Mouse (Mus musculus): Measurements from ENCODE around the gene Cryzl1. TPM values are rescaled to one million over a fixed set of nuclear protein-coding genes. Genes with fewer than 3 reads are reported as not detected.
A peak's percentile ranks its signal among the peaks of the same experiment; 100 is the strongest.

Cryzl1 gene
- polyA plus RNA-seq (2014; fragmentation: Nextera tagmentation; extraction: Ambion mirVana), result 67.9 and 73.2 TPM in 2 replicates

GRCm38 (mm10) chr16:91728123-91729065 is at the start of gene Cryzl1:
Gene Cryzl1 (minus strand): TSS chr16:91728975.
- Histone ChIP-seq H3K4me1 (ENCODE audit: control insufficient read depth, insufficient read depth, low read length) (peaks cover 3% of the 10 kb centered on the region), H3K27me3 (ENCODE audit: control insufficient read depth, insufficient read depth, low read length) (no peaks in the 10 kb centered on the region), H3K36me3 (ENCODE audit: control insufficient read depth, insufficient read depth, low read length) (no peaks in the 10 kb centered on the region), H3K9me3 (ENCODE audit: control insufficient read depth, low read length) (no peaks in the 10 kb centered on the region), H3K4me3 (ENCODE audit: low read depth, low read length) (peak within 1 kb of the TSS; percentile 95), H3K4me2 (ENCODE audit: low read depth) (peak within 1 kb of the TSS; percentile 69), H3K9ac (ENCODE audit: low read length) (peak within 1 kb of the TSS; percentile 95), H3K27ac (ENCODE audit: low read depth, low read length) (peak within 1 kb of the TSS; percentile 95)
- peak; percentile 92 for ATAC-seq (ENCODE audit: insufficient read depth, low FRiP score, low TSS enrichment)
- WGBS, result under 1% methylated on average over 46 of the region's 46 CpGs
- peak; percentile 96 for DNase-seq (ENCODE audit: low spot score)

GRCm38 (mm10) chr16:91772586-91772985 is 43.8 kb upstream of the Cryzl1 start:
- Histone ChIP-seq H3K27ac (ENCODE audit: low read depth, low read length) (no peak overlapping the region; the same call in 1 of the 2 replicates), H3K9me3 (ENCODE audit: control insufficient read depth, low read length) (no peaks in the 10 kb centered on the region), H3K9ac (ENCODE audit: low read length) (no peak overlapping the region), H3K36me3 (ENCODE audit: control insufficient read depth, insufficient read depth, low read length) (no peaks in the 10 kb centered on the region), H3K4me3 (ENCODE audit: low read depth, low read length) (no peak overlapping the region), H3K4me2 (ENCODE audit: low read depth) (no peak overlapping the region), H3K27me3 (ENCODE audit: control insufficient read depth, insufficient read depth, low read length) (no peaks in the 10 kb centered on the region), H3K4me1 (ENCODE audit: control insufficient read depth, insufficient read depth, low read length) (peaks cover 22% of the 10 kb centered on the region)
- ATAC-seq (ENCODE audit: insufficient read depth, low FRiP score, low TSS enrichment) (no peak), DNase-seq (ENCODE audit: low spot score) (no peak)
- 76% methylated on average over 7 of the region's 7 CpGs for WGBS

- no peak overlapping the region; the same call in 1 of the 2 replicates for H3K9ac ChIP-seq (ENCODE audit: low read length)
- H3K4me3 ChIP-seq (ENCODE audit: low read depth, low read length), result no peak overlapping the region
- DNase-seq (ENCODE audit: low spot score), result no peak
- no peaks in the 10 kb centered on the region for H3K27me3 ChIP-seq (ENCODE audit: control insufficient read depth, insufficient read depth, low read length)
- H3K27ac ChIP-seq (ENCODE audit: low read depth, low read length), result peak overlapping the region; percentile 78
- no peaks in the 10 kb centered on the region for H3K9me3 ChIP-seq (ENCODE audit: control insufficient read depth, low read length)
- peaks cover 31% of the 10 kb centered on the region for H3K4me1 ChIP-seq (ENCODE audit: control insufficient read depth, insufficient read depth, low read length)
- H3K4me2 ChIP-seq (ENCODE audit: low read depth), result peak overlapping the region; percentile 24; the same call in 1 of the 2 replicates
- 60% methylated on average over 6 of the region's 6 CpGs for WGBS
- H3K36me3 ChIP-seq (ENCODE audit: control insufficient read depth, insufficient read depth, low read length), result no peaks in the 10 kb centered on the region
- ATAC-seq (ENCODE audit: insufficient read depth, low FRiP score, low TSS enrichment), result peak; percentile 42
These were observed 42.6 kb upstream of the Cryzl1 start for GRCm38 (mm10) chr16:91771334-91771733.

- H3K9me3 ChIP-seq (ENCODE audit: control insufficient read depth, low read length), result no peaks in the 10 kb centered on the region
- no peak overlapping the region for H3K4me2 ChIP-seq (ENCODE audit: low read depth)
- H3K9ac ChIP-seq (ENCODE audit: low read length), result no peak overlapping the region
- peaks cover 31% of the 10 kb centered on the region for H3K4me1 ChIP-seq (ENCODE audit: control insufficient read depth, insufficient read depth, low read length)
- DNase-seq (ENCODE audit: low spot score) (peak; percentile 82), ATAC-seq (ENCODE audit: insufficient read depth, low FRiP score, low TSS enrichment) (peak; percentile 96)
- WGBS, result 31% methylated on average over 5 of the region's 5 CpGs
- no peak overlapping the region for H3K4me3 ChIP-seq (ENCODE audit: low read depth, low read length)
- H3K36me3 ChIP-seq (ENCODE audit: control insufficient read depth, insufficient read depth, low read length), result no peaks in the 10 kb centered on the region
- H3K27ac ChIP-seq (ENCODE audit: low read depth, low read length), result peak overlapping the region; percentile 78
- H3K27me3 ChIP-seq (ENCODE audit: control insufficient read depth, insufficient read depth, low read length), result no peaks in the 10 kb centered on the region
These were observed 41.9 kb upstream of the Cryzl1 start for GRCm38 (mm10) chr16:91770662-91771061.

- 75% methylated on average over 5 of the region's 5 CpGs for WGBS
- no peaks in the 10 kb centered on the region for H3K27me3 ChIP-seq (ENCODE audit: control insufficient read depth, insufficient read depth, low read length)
- peaks cover 31% of the 10 kb centered on the region for H3K4me1 ChIP-seq (ENCODE audit: control insufficient read depth, insufficient read depth, low read length)
- H3K27ac ChIP-seq (ENCODE audit: low read depth, low read length), result peak overlapping the region; percentile 78
- no peak overlapping the region for H3K4me2 ChIP-seq (ENCODE audit: low read depth)
- DNase-seq (ENCODE audit: low spot score) (no peak), ATAC-seq (ENCODE audit: insufficient read depth, low FRiP score, low TSS enrichment) (no peak)
- H3K36me3 ChIP-seq (ENCODE audit: control insufficient read depth, insufficient read depth, low read length), result no peaks in the 10 kb centered on the region
- H3K4me3 ChIP-seq (ENCODE audit: low read depth, low read length), result no peak overlapping the region
- no peaks in the 10 kb centered on the region for H3K9me3 ChIP-seq (ENCODE audit: control insufficient read depth, low read length)
- 0 out of 2 replicates have a peak overlapping the region, but pooled peaks have one; percentile 5 for H3K9ac ChIP-seq (ENCODE audit: low read length)
These were observed 41.1 kb upstream of the Cryzl1 start for GRCm38 (mm10) chr16:91769911-91770310.

- ATAC-seq (ENCODE audit: insufficient read depth, low FRiP score, low TSS enrichment), result no peak
- peaks cover 38% of the 10 kb centered on the region for H3K4me1 ChIP-seq (ENCODE audit: control insufficient read depth, insufficient read depth, low read length)
- H3K36me3 ChIP-seq (ENCODE audit: control insufficient read depth, insufficient read depth, low read length), result no peaks in the 10 kb centered on the region
- H3K9me3 ChIP-seq (ENCODE audit: control insufficient read depth, low read length), result no peaks in the 10 kb centered on the region
- no peak overlapping the region for H3K4me3 ChIP-seq (ENCODE audit: low read depth, low read length)
- no peak for DNase-seq (ENCODE audit: low spot score)
- H3K4me2 ChIP-seq (ENCODE audit: low read depth), result no peak overlapping the region
- no peak overlapping the region for H3K27ac ChIP-seq (ENCODE audit: low read depth, low read length)
- WGBS, result 93% methylated on average over 6 of the region's 6 CpGs
- H3K27me3 ChIP-seq (ENCODE audit: control insufficient read depth, insufficient read depth, low read length), result no peaks in the 10 kb centered on the region
- no peak overlapping the region for H3K9ac ChIP-seq (ENCODE audit: low read length)
These were observed 39.8 kb upstream of the Cryzl1 start for GRCm38 (mm10) chr16:91768586-91768985.

GRCm38 (mm10) chr16:91767165-91767701 is 38.5 kb upstream of the Cryzl1 start:
- Histone ChIP-seq H3K27ac (ENCODE audit: low read depth, low read length) (no peak overlapping the region), H3K4me1 (ENCODE audit: control insufficient read depth, insufficient read depth, low read length) (peaks cover 40% of the 10 kb centered on the region), H3K4me2 (ENCODE audit: low read depth) (no peak overlapping the region), H3K9ac (ENCODE audit: low read length) (no peak overlapping the region), H3K36me3 (ENCODE audit: control insufficient read depth, insufficient read depth, low read length) (no peaks in the 10 kb centered on the region), H3K9me3 (ENCODE audit: control insufficient read depth, low read length) (no peaks in the 10 kb centered on the region), H3K4me3 (ENCODE audit: low read depth, low read length) (no peak overlapping the region), H3K27me3 (ENCODE audit: control insufficient read depth, insufficient read depth, low read length) (no peaks in the 10 kb centered on the region)
- WGBS, result 82% methylated on average over 11 of the region's 11 CpGs
- DNase-seq (ENCODE audit: low spot score) (no peak), ATAC-seq (ENCODE audit: insufficient read depth, low FRiP score, low TSS enrichment) (no peak)

- Histone ChIP-seq H3K9me3 (ENCODE audit: control insufficient read depth, low read length) (no peaks in the 10 kb centered on the region), H3K36me3 (ENCODE audit: control insufficient read depth, insufficient read depth, low read length) (no peaks in the 10 kb centered on the region), H3K4me1 (ENCODE audit: control insufficient read depth, insufficient read depth, low read length) (peaks cover 32% of the 10 kb centered on the region), H3K4me3 (ENCODE audit: low read depth, low read length) (no peak overlapping the region), H3K9ac (ENCODE audit: low read length) (no peak overlapping the region), H3K4me2 (ENCODE audit: low read depth) (no peak overlapping the region), H3K27me3 (ENCODE audit: control insufficient read depth, insufficient read depth, low read length) (no peaks in the 10 kb centered on the region), H3K27ac (ENCODE audit: low read depth, low read length) (no peak overlapping the region)
- WGBS, result 90% methylated on average over 15 of the region's 15 CpGs
- no peak for ATAC-seq (ENCODE audit: insufficient read depth, low FRiP score, low TSS enrichment)
- DNase-seq (ENCODE audit: low spot score), result no peak
These were observed 37.0 kb upstream of the Cryzl1 start for GRCm38 (mm10) chr16:91765816-91766210.
